In the genomic region with DNA sequence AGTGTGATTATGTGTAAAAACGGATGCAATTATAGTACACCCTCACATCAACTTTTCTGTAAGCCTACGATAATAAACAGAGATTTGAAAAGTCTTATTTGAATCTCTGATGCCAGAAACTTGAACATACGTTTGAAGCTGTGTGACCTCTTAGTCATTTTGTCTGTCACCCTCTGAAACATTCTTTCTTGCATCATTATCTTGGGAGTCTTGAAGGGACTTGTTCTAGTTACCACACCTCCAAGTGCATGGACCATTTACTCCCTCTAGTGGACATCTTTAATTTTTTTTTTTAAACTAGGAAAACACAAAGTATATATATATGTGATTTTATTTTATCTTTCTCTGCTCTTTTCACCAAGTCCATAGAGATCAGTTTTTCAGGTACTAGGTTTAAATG, we compare ENCODE assay signal across 8 mouse cellular contexts. TPM values are rescaled to one million over a fixed set of nuclear protein-coding genes. Genes with fewer than 3 reads are reported as not detected.
A peak's percentile ranks its signal among the peaks of the same experiment; 100 is the strongest.
DNase-seq lines count a peak whose midpoint lies in the region; ATAC-seq lines count a peak whose summit lies in the region.

No protein-coding gene starts in this region.

- peak; percentile 90 for ATAC-seq in frontal cortex, adult (ENCODE audit: low TSS enrichment)
- ATAC-seq in granulocyte monocyte progenitor cell, adult 5-6 weeks (replicated peaks; ENCODE audit: poor library complexity, severe bottlenecking) = peak; percentile 82

- DNase-seq in frontal cortex, postnatal 10 days (ENCODE audit: low spot score in 2 of 2) = no peak
- DNase-seq in thymus, postnatal 0 days (ENCODE audit: low spot score) = peak; percentile 32
- no peak for DNase-seq in thymus, postnatal 36 days
- DNase-seq in right cerebral cortex, adult 2 months (ENCODE audit: low spot score in 2 of 2) = no peak
- DNase-seq in kidney, adult 18-20 months = no peak
- no peak for DNase-seq in neural tube, embryonic 10.5 days (ENCODE audit: extremely low spot score, low spot score)

RNA-seq across cellular contexts. Expression of gene Depdc1b, which starts 13.6 kb away (rescaled TPM):
- 11.9 and 14.3 TPM in 2 replicates for polyA plus RNA-seq in thymus, postnatal 0 days (2015; fragmentation: Nextera tagmentation; extraction: Ambion mirVana)
- 8.9 and 16.0 TPM in 2 replicates for total RNA-seq in granulocyte monocyte progenitor cell, adult 5-6 weeks (2014; fragmentation: Nextera tagmentation)
- total RNA-seq in granulocyte monocyte progenitor cell, adult 5-6 weeks (2017) = 29.1 and 29.3 TPM in 2 replicates
